Mouse (Mus musculus): ENCODE results near the gene Rnf103.

DNA sequence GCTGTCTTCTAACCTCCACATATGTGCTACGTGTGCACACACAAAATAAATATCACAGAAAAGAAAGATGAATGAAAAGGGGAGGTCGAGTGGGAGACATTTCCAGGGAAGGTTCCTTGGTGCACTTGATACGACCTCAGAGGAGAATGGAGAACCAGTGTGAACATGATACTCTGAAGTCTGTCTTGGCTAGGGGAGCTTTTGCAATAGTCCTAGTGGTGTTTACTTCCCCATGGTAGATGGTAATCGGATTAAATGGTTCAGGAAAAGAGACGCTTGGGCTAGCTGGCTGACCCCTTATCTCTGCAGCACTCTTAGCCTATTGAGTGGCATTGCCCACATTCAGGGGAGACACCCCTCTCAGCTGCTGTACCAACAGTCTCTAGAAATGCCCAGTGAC, 16.9 kb upstream of the Rnf103 start:
- TF ChIP-seq POLR2A (IDR thresholded peaks at IDR 0.05; ENCODE audit: low read depth, low read length) (no peak), CTCF (IDR thresholded peaks at IDR 0.05; ENCODE audit: extremely low read depth, insufficient read length, insufficient replicate concordance, low read depth, low read length) (no peak)

All from small intestine, adult 2 months (tissue).